ENCODE assay signal across 24 mouse cellular contexts in genomic region chr2:145955844-145956243, GRCm38 (mm10). TPM values are rescaled to one million over a fixed set of nuclear protein-coding genes. Genes with fewer than 3 reads are reported as not detected.
"Had no signal": no experiment of that assay in that cellular context is flagged by ENCODE, and none has a peak within 500 bp of the region (broad histone marks: within the 10 kb centered on the region; RNA-seq: fewer than 3 reads in every experiment).

No protein-coding gene starts in this region.

- H3K9ac ChIP-seq: limb, embryonic 13.5 days; liver, embryonic 12.5 days; liver, embryonic 15.5 days; lung, embryonic 15.5 days; midbrain, embryonic 12.5 days; neural tube, embryonic 13.5 days had no signal

- H3K36me3 ChIP-seq: limb, embryonic 10.5 days; limb, embryonic 13.5 days; liver, embryonic 12.5 days; liver, embryonic 15.5 days; lung, embryonic 15.5 days; midbrain, embryonic 12.5 days; neural tube, embryonic 13.5 days had no signal

- H3K4me1 ChIP-seq: limb, embryonic 13.5 days; liver, embryonic 12.5 days; liver, embryonic 15.5 days; lung, embryonic 15.5 days had no signal

- H3K4me2 ChIP-seq: limb, embryonic 13.5 days; liver, embryonic 12.5 days; liver, embryonic 15.5 days; lung, embryonic 15.5 days; midbrain, embryonic 12.5 days; neural tube, embryonic 13.5 days had no signal

- H3K9me3 ChIP-seq: limb, embryonic 10.5 days; limb, embryonic 13.5 days; liver, embryonic 12.5 days; liver, embryonic 15.5 days; lung, embryonic 15.5 days; midbrain, embryonic 12.5 days; neural tube, embryonic 13.5 days had no signal

- DNase-seq: kidney, postnatal 25 days; layer of hippocampus, adult 9-11 months; liver; lung, adult 18-20 months; lung, postnatal 14 days; lung, postnatal 4 days; right cerebral cortex, adult 18-20 months; right cerebral cortex, postnatal 14 days; right cerebral cortex, postnatal 4 days; thymus, adult 2 months; thymus, postnatal 25 days had no signal

- H3K27ac ChIP-seq: kidney, postnatal 0 days; layer of hippocampus, adult 2 months; limb, embryonic 10.5 days; limb, embryonic 13.5 days; liver, embryonic 12.5 days; liver, embryonic 15.5 days; lung, embryonic 15.5 days; midbrain, embryonic 12.5 days; neural tube, embryonic 13.5 days; stomach, postnatal 0 days had no signal

- H3K27me3 ChIP-seq: liver, embryonic 12.5 days; liver, embryonic 15.5 days had no signal

- H3K4me3 ChIP-seq: layer of hippocampus, adult 2 months; limb, embryonic 10.5 days; limb, embryonic 13.5 days; liver, embryonic 12.5 days; liver, embryonic 15.5 days; lung, embryonic 15.5 days; midbrain, embryonic 12.5 days; myocyte; neural tube, embryonic 13.5 days had no signal

- ATAC-seq: liver, embryonic 12.5 days; midbrain, embryonic 16.5 days had no signal

RNA-seq across cellular contexts. Expression of gene Cfap61, which starts 21.3 kb away (rescaled TPM):
- polyA plus RNA-seq: liver, embryonic 12.5 days; liver, embryonic 15.5 days; stomach, embryonic 14.5 days had no signal
